Mouse (Mus musculus) frontal cortex, postnatal 14 days (tissue): Measurements from ENCODE around the gene Mxra8.

ENCODE experiments used
- DNase-seq, 2 experiments: peaks; one replicate each; pipeline ENCODE4 v3.0.0; 2022; ENCODE audit warnings: low spot score in 2 of 2

Mxra8 gene

GRCm38 (mm10) chr4:155839483-155839910, at the start of gene Mxra8:
TSS of gene Mxra8 (plus strand) at chr4:155839680.
- DNase-seq = peak in 1 of 2 experiments; percentile 45

- no peak for DNase-seq
Measured at GRCm38 (mm10) chr4:155790021-155790489, 49.4 kb upstream of the Mxra8 start, which contains the start of gene Ankrd65. TSS of gene Ankrd65 (plus strand) at chr4:155790439.

- DNase-seq = no peak
Measured at GRCm38 (mm10) chr4:155790650-155791161, 48.8 kb upstream of the Mxra8 start.

- DNase-seq = no peak
Measured at GRCm38 (mm10) chr4:155791240-155791933, 48.1 kb upstream of the Mxra8 start.

GRCm38 (mm10) chr4:155793730-155794129, 45.8 kb upstream of the Mxra8 start:
- DNase-seq = no peak

GRCm38 (mm10) chr4:155802075-155802474, 37.4 kb upstream of the Mxra8 start:
- DNase-seq = no peak

- no peak for DNase-seq
Measured at GRCm38 (mm10) chr4:155802741-155803339, 36.6 kb upstream of the Mxra8 start, which contains the start of gene Mrpl20. TSS of gene Mrpl20 (plus strand) at chr4:155802878.

- DNase-seq = peak; percentile 91 to 97
Measured at GRCm38 (mm10) chr4:155803340-155804041, 36.0 kb upstream of the Mxra8 start.

- DNase-seq = no peak
Measured at GRCm38 (mm10) chr4:155807841-155808240, 31.6 kb upstream of the Mxra8 start.

- DNase-seq = peak; percentile 89 to 90
Measured at GRCm38 (mm10) chr4:155811929-155812664, 27.4 kb upstream of the Mxra8 start, which contains the start of gene Ccnl2. TSS of gene Ccnl2 (plus strand) at chr4:155812489.

- DNase-seq = no peak
Measured at GRCm38 (mm10) chr4:155812665-155813181, 26.8 kb upstream of the Mxra8 start.

GRCm38 (mm10) chr4:155817533-155817932, 21.9 kb upstream of the Mxra8 start:
- DNase-seq = no peak

GRCm38 (mm10) chr4:155821025-155821424, 18.5 kb upstream of the Mxra8 start:
- DNase-seq = no peak

GRCm38 (mm10) chr4:155823443-155823842, 16.0 kb upstream of the Mxra8 start:
- DNase-seq = no peak

GRCm38 (mm10) chr4:155829866-155830265, 9.6 kb upstream of the Mxra8 start:
- DNase-seq = no peak

GRCm38 (mm10) chr4:155830596-155830995, 8.9 kb upstream of the Mxra8 start:
- no peak for DNase-seq

- DNase-seq = peak; percentile 90 to 95
Measured at GRCm38 (mm10) chr4:155831205-155831766, 8.2 kb upstream of the Mxra8 start, which contains the start of gene Aurkaip1. TSS of gene Aurkaip1 (plus strand) at chr4:155831272.

- DNase-seq = no peak
Measured at GRCm38 (mm10) chr4:155831831-155832230, 7.6 kb upstream of the Mxra8 start.

- no peak for DNase-seq
Measured at GRCm38 (mm10) chr4:155832321-155832720, 7.2 kb upstream of the Mxra8 start.

- DNase-seq = peak in 1 of 2 experiments; percentile 5
Measured at GRCm38 (mm10) chr4:155833234-155833633, 6.2 kb upstream of the Mxra8 start.

- peak; percentile 55 to 68 for DNase-seq
Measured at GRCm38 (mm10) chr4:155833836-155834235, 5.6 kb upstream of the Mxra8 start.
